ENCODE assay signal across 10 mouse cellular contexts in the genomic region with DNA sequence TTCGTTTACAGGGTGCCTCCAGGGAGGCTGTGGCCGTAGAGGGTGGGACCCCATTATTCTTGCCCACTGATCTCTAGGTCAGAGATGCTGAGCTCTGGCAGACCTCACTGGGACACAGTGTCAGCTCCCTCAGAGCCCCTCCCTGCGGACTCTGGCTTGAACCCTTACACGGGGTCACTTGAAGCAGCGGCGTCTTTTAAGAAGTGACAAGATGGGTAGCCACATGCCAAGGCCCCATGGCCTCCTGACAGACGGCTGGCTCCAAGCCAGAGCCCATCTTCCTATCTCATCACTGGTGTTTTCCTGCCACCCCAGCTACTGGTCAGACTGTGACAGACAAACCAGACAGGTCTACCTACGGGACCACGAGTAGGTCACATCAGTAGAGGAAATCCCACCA.
DNase-seq lines count a peak whose midpoint lies in the region.
"Had no signal": no experiment of that assay in that cellular context is flagged by ENCODE, and none has a peak within 500 bp of the region (broad histone marks: within the 10 kb centered on the region; RNA-seq: fewer than 3 reads in every experiment).

No protein-coding gene starts in this region.

- DNase-seq in gastrocnemius, postnatal 25 days, result peak; percentile 51
- no peak for DNase-seq in gastrocnemius, postnatal 4 days (ENCODE audit: low spot score in 2 of 2)
- DNase-seq in cerebellum, adult 18-20 months, result peak; percentile 23 to 53
- DNase-seq in cerebellum, adult 9-10 months, result peak; percentile 58
- peak; percentile 55 to 57 for DNase-seq in cerebellum, postnatal 25 days
- DNase-seq in layer of hippocampus, postnatal 10 days (ENCODE audit: low spot score in 2 of 2), result no peak
- DNase-seq in spleen, postnatal 4 days (ENCODE audit: low spot score in 2 of 2), result no peak
- DNase-seq: adrenal gland, adult 8-10 months; gastrocnemius, postnatal 10 days; kidney, adult 2 months had no signal

Comparison
In these comparisons a context has a peak if more than half of its experiments do, and no peak if none do; other contexts are left out.
1. DNase-seq: peak in gastrocnemius, postnatal 25 days (single experiment), cerebellum, adult 18-20 months (2 of 2), cerebellum, adult 9-10 months (single experiment) and cerebellum, postnatal 25 days (2 of 2); none in gastrocnemius, postnatal 4 days (0 of 2), layer of hippocampus, postnatal 10 days (0 of 2) and spleen, postnatal 4 days (0 of 2).